8 mouse cellular contexts compared by ENCODE assay signal in the genomic region with DNA sequence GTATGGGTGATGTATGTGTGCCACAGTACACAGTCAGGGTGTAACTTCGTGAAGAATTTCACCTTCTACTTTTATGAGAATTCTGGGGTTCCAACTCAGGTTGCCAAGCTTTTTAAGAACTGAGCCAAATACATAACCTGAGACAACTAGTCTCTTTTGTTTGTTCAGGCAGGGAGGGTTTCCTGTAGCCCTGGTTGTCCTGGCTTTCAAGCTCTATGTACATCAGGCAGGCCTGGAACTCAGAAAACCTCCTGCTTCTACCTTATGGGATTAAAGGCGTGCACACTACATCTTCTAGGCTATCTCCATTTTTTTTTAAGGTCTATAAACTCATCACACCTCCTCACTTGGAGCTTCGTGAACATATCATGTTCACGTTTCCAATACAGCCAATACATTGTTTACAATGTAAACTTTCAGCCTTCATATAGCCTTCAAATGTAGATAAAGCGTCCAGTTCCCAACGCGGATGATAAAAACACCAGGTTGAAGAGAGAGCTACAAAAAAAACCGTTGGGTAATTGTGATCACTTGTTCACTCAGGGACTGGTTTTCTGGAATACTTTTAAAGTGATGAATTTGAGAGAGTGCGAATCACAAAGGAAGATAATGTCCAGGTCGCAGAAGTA. TPM values are rescaled to one million over a fixed set of nuclear protein-coding genes. Genes with fewer than 3 reads are reported as not detected.
DNase-seq lines count a peak whose midpoint lies in the region; ATAC-seq and TF ChIP-seq lines count a peak whose summit lies in the region.

No protein-coding gene starts in this region.

- peaks cover 6% of the 10 kb centered on the region; the same call in 1 of the 2 replicates for H3K4me1 ChIP-seq in liver, adult 2 months (ENCODE audit: control insufficient read depth, insufficient read depth, low read length)
- H3K4me1 ChIP-seq in cortical plate, adult 2 months (ENCODE audit: control insufficient read depth, insufficient read depth, low read length), result no peaks in the 10 kb centered on the region; the same call in 1 of the 2 replicates
- peaks cover 40% of the 10 kb centered on the region for H3K4me1 ChIP-seq in hindbrain, embryonic 13.5 days (replicated peaks)
- peaks cover 8% of the 10 kb centered on the region; the same call in 1 of the 2 replicates for H3K4me1 ChIP-seq in midbrain, postnatal 0 days (ENCODE audit: insufficient read depth, low read length)

- 13% methylated on average over 10 of the region's 10 CpGs for WGBS in liver, adult 2 months
- 33% methylated on average over 10 of the region's 10 CpGs for WGBS in hindbrain, embryonic 13.5 days
- WGBS in midbrain, postnatal 0 days, result 33% methylated on average over 10 of the region's 10 CpGs

- H3K4me3 ChIP-seq in liver, adult 2 months (ENCODE audit: insufficient read depth, low read depth, low read length), result peak overlapping the region; percentile 72
- peak overlapping the region; percentile 34 for H3K4me3 ChIP-seq in cortical plate, adult 2 months (ENCODE audit: insufficient read depth, low read length)
- peak overlapping the region; percentile 84 for H3K4me3 ChIP-seq in hindbrain, embryonic 13.5 days
- H3K4me3 ChIP-seq in midbrain, postnatal 0 days (ENCODE audit: low read depth, low read length), result peak overlapping the region; percentile 86

- peak overlapping the region; percentile 82 for H3K27ac ChIP-seq in liver, adult 2 months (replicated peaks; ENCODE audit: insufficient read depth, low read depth, low read length)
- H3K27ac ChIP-seq in cortical plate, adult 2 months (ENCODE audit: insufficient read depth, low read length), result peak overlapping the region; percentile 40
- H3K27ac ChIP-seq in hindbrain, embryonic 13.5 days, result peak overlapping the region; percentile 91
- peak overlapping the region; percentile 90 for H3K27ac ChIP-seq in midbrain, postnatal 0 days (ENCODE audit: low read depth, low read length)

- no peak for TF ChIP-seq POLR2A in liver, adult 2 months (IDR thresholded peaks at IDR 0.05; ENCODE audit: extremely low read depth, insufficient read depth, low read length)
- no peak for TF ChIP-seq POLR2A in cortical plate, adult 2 months (IDR thresholded peaks at IDR 0.05; ENCODE audit: extremely low read depth, insufficient read depth, low read length)

- peaks cover 4% of the 10 kb centered on the region; the same call in 1 of the 2 replicates for H3K36me3 ChIP-seq in liver, adult 2 months (ENCODE audit: control insufficient read depth, insufficient read depth, low read length)
- peaks cover 10% of the 10 kb centered on the region for H3K36me3 ChIP-seq in hindbrain, embryonic 13.5 days
- no peaks in the 10 kb centered on the region for H3K36me3 ChIP-seq in midbrain, postnatal 0 days (ENCODE audit: insufficient read depth, low read length)

- H3K79me2 ChIP-seq in liver, adult 2 months (ENCODE audit: control insufficient read depth, insufficient read depth, low read length), result peaks cover 16% of the 10 kb centered on the region

- no peak for TF ChIP-seq CTCF in liver, adult 2 months (IDR thresholded peaks at IDR 0.05; ENCODE audit: low read depth, low read length)
- TF ChIP-seq CTCF in cortical plate, adult 2 months (IDR thresholded peaks at IDR 0.05; ENCODE audit: extremely low read depth, insufficient read depth, low read length), result no peak
- no peak for TF ChIP-seq CTCF in midbrain, postnatal 0 days (IDR thresholded peaks at IDR 0.05)

- DNase-seq in liver, adult 2 months (ENCODE audit: extremely low read depth, low read depth, low spot score), result no peak
- DNase-seq in liver, result no peak
- no peak for DNase-seq in midbrain, postnatal 0 days (ENCODE audit: low spot score)
- DNase-seq in frontal cortex, postnatal 25 days (ENCODE audit: low spot score in 2 of 2), result no peak
- no peak for DNase-seq in spleen, adult 18-20 months

- peak overlapping the region; percentile 76 for H3K9ac ChIP-seq in liver, adult 2 months (ENCODE audit: low read depth, low read length)
- peak overlapping the region; percentile 94 for H3K9ac ChIP-seq in hindbrain, embryonic 13.5 days
- peak overlapping the region; percentile 84 for H3K9ac ChIP-seq in midbrain, postnatal 0 days (replicated peaks; ENCODE audit: low read length, poor library complexity, severe bottlenecking)

- peak overlapping the region; percentile 62 for H3K4me2 ChIP-seq in hindbrain, embryonic 13.5 days
- H3K4me2 ChIP-seq in midbrain, postnatal 0 days (ENCODE audit: low read depth, low read length, poor library complexity, severe bottlenecking), result peak overlapping the region; percentile 67

- no peaks in the 10 kb centered on the region for H3K27me3 ChIP-seq in liver, adult 2 months (ENCODE audit: control insufficient read depth, insufficient read depth, low read length)
- H3K27me3 ChIP-seq in hindbrain, embryonic 13.5 days, result no peaks in the 10 kb centered on the region
- H3K27me3 ChIP-seq in midbrain, postnatal 0 days (ENCODE audit: insufficient read depth, low read length), result no peaks in the 10 kb centered on the region

- H3K9me3 ChIP-seq in hindbrain, embryonic 13.5 days, result no peaks in the 10 kb centered on the region
- H3K9me3 ChIP-seq in midbrain, postnatal 0 days (ENCODE audit: low read length), result no peaks in the 10 kb centered on the region

- ATAC-seq in hindbrain, embryonic 13.5 days (ENCODE audit: low FRiP score), result no peak
- no peak for ATAC-seq in midbrain, postnatal 0 days (ENCODE audit: low FRiP score)
- ATAC-seq in frontal cortex, adult (ENCODE audit: low TSS enrichment), result no peak

RNA-seq across cellular contexts. Expression of a gene that starts 13.4 kb away (rescaled TPM):
- total RNA-seq in liver, adult 2 months (2014; rRNA removed), result 20.6 and 24.8 TPM in 2 replicates
- polyA plus RNA-seq in liver, adult 2 months (2012; rRNA removed), result 35.0 and 48.5 TPM in 2 replicates
- 144 and 166 TPM in 2 replicates for polyA plus RNA-seq in cortical plate, adult 2 months (2012; rRNA removed)
- 186 and 189 TPM in 2 replicates for polyA plus RNA-seq in hindbrain, embryonic 13.5 days (2015; fragmentation: Nextera tagmentation; extraction: Ambion mirVana)
- 136 and 145 TPM in 2 replicates for total RNA-seq in midbrain, postnatal 0 days (2014; rRNA removed)
- 129 and 130 TPM in 2 replicates for polyA plus RNA-seq in midbrain, postnatal 0 days (2015; fragmentation: Nextera tagmentation; extraction: Ambion mirVana)

RNA-seq across cellular contexts. Expression of a gene that starts 13.5 kb away (rescaled TPM):
- 9.8 and 11.3 TPM in 2 replicates for total RNA-seq in liver, adult 2 months (2014; rRNA removed)
- polyA plus RNA-seq in liver, adult 2 months (2012; rRNA removed), result 6.6 and 7.5 TPM in 2 replicates
- 30.7 and 31.9 TPM in 2 replicates for polyA plus RNA-seq in cortical plate, adult 2 months (2012; rRNA removed)
- 133 and 135 TPM in 2 replicates for polyA plus RNA-seq in hindbrain, embryonic 13.5 days (2015; fragmentation: Nextera tagmentation; extraction: Ambion mirVana)
- total RNA-seq in midbrain, postnatal 0 days (2014; rRNA removed), result 34.0 and 42.3 TPM in 2 replicates
- 49.9 and 57.9 TPM in 2 replicates for polyA plus RNA-seq in midbrain, postnatal 0 days (2015; fragmentation: Nextera tagmentation; extraction: Ambion mirVana)

Comparison
In these comparisons a context has a peak if more than half of its experiments do, and no peak if none do; other contexts are left out.
1. H3K27ac ChIP-seq: peak in every context shown above with its lines; median percentile 91 in hindbrain, embryonic 13.5 days; 90 in midbrain, postnatal 0 days; 82 in liver, adult 2 months; 40 in cortical plate, adult 2 months.
2. H3K4me3 ChIP-seq: peak in every context shown above with its lines; median percentile 86 in midbrain, postnatal 0 days; 84 in hindbrain, embryonic 13.5 days; 72 in liver, adult 2 months; 34 in cortical plate, adult 2 months.